Mouse (Mus musculus) liver, embryonic 13.5 days (tissue): Measurements from ENCODE around the gene Xpot. TPM values are rescaled to one million over a fixed set of nuclear protein-coding genes. Genes with fewer than 3 reads are reported as not detected.

Experiments
- ATAC-seq: fragments of 200-750 bp; cut with Nextera tagmentation; 2 replicates; pipeline ENCODE4 v1.8.0; 2017; ENCODE audit warnings: low read depth, mild to moderate bottlenecking, moderate number of reproducible peaks, moderate library complexity
- DNase-seq: peaks from one replicate; pipeline ENCODE4 v3.0.0; 2022
- H3K27ac ChIP-seq: fragments of 300-500 bp; sonication (generic); 2 replicates; pipeline ENCODE4 v1.5.1; 2015; ENCODE audit warnings: moderate library complexity, mild to moderate bottlenecking, inconsistent platforms
- H3K27me3 ChIP-seq: fragments of 300-500 bp; sonication (generic); 2 replicates; pipeline ENCODE4 v1.6.1; 2015; ENCODE audit warnings: mild to moderate bottlenecking, inconsistent platforms
- H3K36me3 ChIP-seq: fragments of 300-500 bp; sonication (generic); 2 replicates; pipeline ENCODE4 v1.6.1; 2015; ENCODE audit warnings: mild to moderate bottlenecking, inconsistent platforms
- H3K4me1 ChIP-seq: fragments of 300-500 bp; sonication (generic); replicated peaks from 2 replicates; pipeline ENCODE4 v1.6.1; 2015; ENCODE audit warnings: inconsistent platforms
- H3K4me2 ChIP-seq: fragments of 300-500 bp; sonication (generic); 2 replicates; pipeline ENCODE4 v1.6.1; 2015; ENCODE audit warnings: inconsistent platforms, mild to moderate bottlenecking, moderate library complexity
- H3K4me3 ChIP-seq: fragments of 300-500 bp; sonication (generic); replicated peaks from 2 replicates; pipeline ENCODE4 v1.5.1; 2015; ENCODE audit warnings: mild to moderate bottlenecking, inconsistent platforms
- H3K9ac ChIP-seq: fragments of 300-500 bp; sonication (generic); 2 replicates; pipeline ENCODE4 v1.6.1; 2015; ENCODE audit warnings: mild to moderate bottlenecking, inconsistent platforms
- H3K9me3 ChIP-seq: fragments of 300-500 bp; sonication (generic); replicated peaks from 2 replicates; pipeline ENCODE4 v1.6.1; 2016; ENCODE audit warnings: inconsistent platforms
- WGBS: fragments of 180-500 bp; shearing (Covaris S2); methylation state at CpG from one replicate; pipeline ENCODE4 v1.1.7; 2015; ENCODE audit not compliant: insufficient replicate concordance; 5-methylcytosine and 5-hydroxymethylcytosine counted together
- polyA plus RNA-seq: library from polyadenylated mRNA; unstranded; fragments of >200 nt; fragmentation: Nextera tagmentation; extraction: Ambion mirVana; gene quantifications from 2 replicates; pipeline ENCODE4 v1.2.1, GENCODE M21; 2015

The Xpot gene
- 39.9 and 50.2 TPM in 2 replicates for polyA plus RNA-seq

GRCm38 (mm10) chr10:121626186-121626882 is at the start of gene Xpot:
Gene Xpot (minus strand): TSS chr10:121626332.
- under 1% methylated on average over 70 of the region's 70 CpGs for WGBS
- DNase-seq (peak; percentile 99), ATAC-seq (peak; percentile 99)
- Histone ChIP-seq H3K4me1 (peaks cover 38% of the 10 kb centered on the region), H3K27me3 (no peaks in the 10 kb centered on the region), H3K36me3 (peaks cover 19% of the 10 kb centered on the region), H3K4me2 (peak within 1 kb of the TSS; percentile 82), H3K9me3 (no peaks in the 10 kb centered on the region), H3K9ac (peak within 1 kb of the TSS; percentile 99), H3K4me3 (peak within 1 kb of the TSS; percentile 95), H3K27ac (peak within 1 kb of the TSS; percentile 95)

- Histone ChIP-seq H3K27ac (no peak overlapping the region), H3K36me3 (no peaks in the 10 kb centered on the region), H3K4me1 (no peaks in the 10 kb centered on the region), H3K4me2 (no peak overlapping the region), H3K27me3 (no peaks in the 10 kb centered on the region), H3K9ac (no peak overlapping the region), H3K9me3 (no peaks in the 10 kb centered on the region), H3K4me3 (no peak overlapping the region)
- 71% methylated on average over 10 of the region's 10 CpGs for WGBS
- ATAC-seq (no peak), DNase-seq (no peak)
Measured at GRCm38 (mm10) chr10:121669103-121669502, 43.0 kb upstream of the Xpot start.

- Histone ChIP-seq H3K4me1 (no peaks in the 10 kb centered on the region), H3K36me3 (no peaks in the 10 kb centered on the region), H3K4me2 (no peak overlapping the region), H3K4me3 (no peak overlapping the region), H3K27ac (no peak overlapping the region), H3K9me3 (no peaks in the 10 kb centered on the region), H3K27me3 (no peaks in the 10 kb centered on the region), H3K9ac (no peak overlapping the region)
- no peak for DNase-seq
- ATAC-seq = no peak
- WGBS = 54% methylated on average over 8 of the region's 8 CpGs
Measured at GRCm38 (mm10) chr10:121665631-121666145, 39.6 kb upstream of the Xpot start.

- Histone ChIP-seq H3K4me1 (no peaks in the 10 kb centered on the region), H3K4me3 (no peak overlapping the region), H3K9ac (no peak overlapping the region), H3K27ac (no peak overlapping the region), H3K4me2 (no peak overlapping the region), H3K36me3 (no peaks in the 10 kb centered on the region), H3K9me3 (no peaks in the 10 kb centered on the region), H3K27me3 (no peaks in the 10 kb centered on the region)
- WGBS = 65% methylated on average over 13 of the region's 13 CpGs
- DNase-seq = no peak
- ATAC-seq = no peak
Measured at GRCm38 (mm10) chr10:121663599-121663998, 37.5 kb upstream of the Xpot start.

- no peak for DNase-seq
Measured at GRCm38 (mm10) chr10:121662711-121663110, 36.6 kb upstream of the Xpot start.

GRCm38 (mm10) chr10:121655907-121656306 is 29.8 kb upstream of the Xpot start:
- Histone ChIP-seq H3K9ac (no peak overlapping the region), H3K36me3 (no peaks in the 10 kb centered on the region), H3K4me3 (no peak overlapping the region), H3K9me3 (no peaks in the 10 kb centered on the region), H3K27ac (no peak overlapping the region), H3K4me1 (no peaks in the 10 kb centered on the region), H3K4me2 (no peak overlapping the region), H3K27me3 (no peaks in the 10 kb centered on the region)
- 68% methylated on average over 4 of the region's 4 CpGs for WGBS
- DNase-seq = no peak
- ATAC-seq = no peak

More at GRCm38 (mm10) chr10:121662711-121663110, 36.6 kb upstream of the Xpot start:
- WGBS = 71% methylated on average over 2 of the region's 2 CpGs
- no peak for ATAC-seq
- no peak overlapping the region for H3K4me2 ChIP-seq
- H3K27ac ChIP-seq = no peak overlapping the region
- H3K27me3 ChIP-seq = no peaks in the 10 kb centered on the region
- H3K36me3 ChIP-seq = no peaks in the 10 kb centered on the region
- no peaks in the 10 kb centered on the region for H3K9me3 ChIP-seq
- H3K4me3 ChIP-seq = no peak overlapping the region
- no peaks in the 10 kb centered on the region for H3K4me1 ChIP-seq
- no peak overlapping the region for H3K9ac ChIP-seq

- H3K36me3 ChIP-seq = no peaks in the 10 kb centered on the region
- H3K9me3 ChIP-seq = no peaks in the 10 kb centered on the region
- ATAC-seq = no peak
- no peaks in the 10 kb centered on the region for H3K4me1 ChIP-seq
- WGBS = 52% methylated on average over 1 of the region's 1 CpGs
- no peak overlapping the region for H3K4me3 ChIP-seq
- DNase-seq = no peak
- no peak overlapping the region for H3K27ac ChIP-seq
- H3K27me3 ChIP-seq = no peaks in the 10 kb centered on the region
- H3K9ac ChIP-seq = no peak overlapping the region
- H3K4me2 ChIP-seq = no peak overlapping the region
Measured at GRCm38 (mm10) chr10:121653079-121653478, 26.9 kb upstream of the Xpot start.

GRCm38 (mm10) chr10:121646294-121646693 is 20.2 kb upstream of the Xpot start:
- Histone ChIP-seq H3K4me3 (no peak overlapping the region), H3K4me1 (peaks cover 8% of the 10 kb centered on the region), H3K36me3 (no peaks in the 10 kb centered on the region), H3K9ac (no peak overlapping the region), H3K27ac (no peak overlapping the region), H3K4me2 (no peak overlapping the region), H3K27me3 (peaks cover 27% of the 10 kb centered on the region), H3K9me3 (no peaks in the 10 kb centered on the region)
- ATAC-seq (no peak), DNase-seq (no peak)
- WGBS = 15% methylated on average over 6 of the region's 6 CpGs

GRCm38 (mm10) chr10:121642054-121642947 is 16.2 kb upstream of the Xpot start:
- H3K4me1 ChIP-seq = peaks cover 11% of the 10 kb centered on the region
- WGBS = 6% methylated on average over 28 of the region's 28 CpGs
- H3K36me3 ChIP-seq = no peaks in the 10 kb centered on the region
- no peak overlapping the region for H3K9ac ChIP-seq
- H3K27me3 ChIP-seq = peaks cover 46% of the 10 kb centered on the region
- peak overlapping the region; percentile 57 for H3K4me3 ChIP-seq
- DNase-seq = no peak
- no peak overlapping the region for H3K27ac ChIP-seq
- no peak for ATAC-seq
- no peaks in the 10 kb centered on the region for H3K9me3 ChIP-seq
- H3K4me2 ChIP-seq = peak overlapping the region; percentile 77

- no peak for ATAC-seq
- peak within 1 kb of the TSS; percentile 38; the same call in 1 of the 2 replicates for H3K9ac ChIP-seq
Measured at GRCm38 (mm10) chr10:121641272-121642053, 15.3 kb upstream of the Xpot start, which contains the start of gene D930020B18Rik. Gene D930020B18Rik (plus strand): TSS chr10:121641588.

GRCm38 (mm10) chr10:121640944-121641271 is 14.8 kb upstream of the Xpot start:
- Histone ChIP-seq H3K36me3 (no peaks in the 10 kb centered on the region), H3K9me3 (no peaks in the 10 kb centered on the region), H3K4me3 (peak overlapping the region; percentile 57), H3K9ac (no peak overlapping the region), H3K4me1 (peaks cover 11% of the 10 kb centered on the region), H3K27ac (no peak overlapping the region), H3K27me3 (peaks cover 46% of the 10 kb centered on the region), H3K4me2 (peak overlapping the region; percentile 77)
- DNase-seq = no peak
- WGBS = 16% methylated on average over 10 of the region's 10 CpGs
- ATAC-seq = no peak

More at GRCm38 (mm10) chr10:121641272-121642053, 15.3 kb upstream of the Xpot start, which contains the start of gene D930020B18Rik:
- H3K36me3 ChIP-seq = no peaks in the 10 kb centered on the region
- H3K4me3 ChIP-seq = peak within 1 kb of the TSS; percentile 57
- H3K4me2 ChIP-seq = peak within 1 kb of the TSS; percentile 77
- H3K4me1 ChIP-seq = peaks cover 11% of the 10 kb centered on the region
- no peaks in the 10 kb centered on the region for H3K9me3 ChIP-seq
- H3K27ac ChIP-seq = no peak within 1 kb of the TSS
- no peak for DNase-seq
- H3K27me3 ChIP-seq = peaks cover 46% of the 10 kb centered on the region
- WGBS = under 1% methylated on average over 67 of the region's 69 CpGs
